Mouse (Mus musculus): ENCODE results near the gene Psrc1.

Gene Psrc1

GRCm38 (mm10) chr3:108423844-108424801, 40.5 kb downstream of the Psrc1 start:
- no peak for DNase-seq (ENCODE audit: low spot score in 2 of 2)

DNA sequence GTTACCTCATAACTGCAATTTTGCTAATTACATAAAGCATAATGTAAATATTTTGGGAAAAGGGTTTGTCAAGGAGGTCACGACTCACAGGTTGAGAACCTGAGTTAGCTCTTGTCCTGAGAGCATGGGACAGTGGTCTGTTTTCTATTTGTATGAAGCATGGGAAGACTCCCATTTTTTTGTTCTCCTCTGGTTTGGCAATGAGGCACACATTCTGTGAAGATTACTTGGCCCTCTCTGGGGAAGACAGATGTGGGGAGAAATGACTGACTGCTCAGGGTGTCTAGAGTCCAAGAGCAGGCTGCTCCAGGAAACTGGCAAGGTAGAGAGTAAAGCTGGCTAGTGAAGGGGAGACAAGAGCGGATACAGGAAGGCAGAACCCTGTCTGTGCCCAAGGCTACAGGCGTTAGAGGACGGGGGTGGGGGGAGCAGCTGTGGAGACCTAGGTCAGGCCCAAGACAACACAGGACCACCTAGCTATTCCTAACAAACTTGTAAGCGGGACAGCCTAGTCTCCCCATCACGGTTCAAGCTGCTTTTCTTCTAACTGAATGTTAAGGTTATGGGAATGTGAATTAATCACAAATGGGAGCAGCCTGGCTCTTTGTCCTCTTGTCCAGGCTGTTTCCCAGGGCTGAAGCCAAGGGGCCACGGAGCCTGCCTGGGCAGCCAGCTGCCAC, 41.4 kb downstream of the Psrc1 start:
- DNase-seq (ENCODE audit: low spot score in 2 of 2), result no peak

- DNase-seq (ENCODE audit: low spot score in 2 of 2), result no peak
These were observed 42.0 kb downstream of the Psrc1 start for GRCm38 (mm10) chr3:108425624-108426018.

GRCm38 (mm10) chr3:108432542-108433187, 49.0 kb downstream of the Psrc1 start:
- no peak for DNase-seq (ENCODE audit: low spot score in 2 of 2)

GRCm38 (mm10) chr3:108433188-108433880, 49.7 kb downstream of the Psrc1 start:
- DNase-seq (ENCODE audit: low spot score in 2 of 2), result no peak

DNA sequence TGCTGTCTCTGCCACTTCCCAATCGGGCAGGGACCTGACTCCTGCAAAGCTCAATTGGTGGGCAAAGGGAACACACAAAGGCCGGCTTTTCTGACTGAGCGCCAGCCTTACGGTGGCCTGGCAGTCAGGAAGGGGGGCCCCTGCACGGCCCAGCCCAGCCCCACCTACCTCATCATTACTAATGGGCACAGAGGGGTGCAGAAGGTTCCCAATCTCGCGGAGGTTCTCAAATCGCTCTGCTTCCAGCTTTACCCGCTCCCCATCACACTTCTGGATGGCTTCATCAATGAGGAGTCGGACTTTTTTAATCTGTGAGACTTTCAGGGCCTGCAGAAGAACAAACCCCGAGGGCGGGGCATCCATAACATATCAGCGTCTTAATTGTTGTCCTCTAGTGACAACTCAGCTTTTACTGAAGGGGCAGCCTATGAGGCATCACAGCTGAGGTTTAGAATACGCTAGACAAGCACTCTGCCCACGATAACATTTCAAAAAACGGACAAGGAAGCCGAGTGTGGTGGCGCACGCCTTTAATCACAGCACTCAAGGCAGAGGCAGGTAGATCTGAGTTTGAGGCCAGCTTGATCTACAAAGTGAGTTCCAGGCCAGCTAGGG, 50.3 kb downstream of the Psrc1 start:
- DNase-seq (ENCODE audit: low spot score in 2 of 2), result no peak

- DNase-seq (ENCODE audit: low spot score in 2 of 2), result no peak
These were observed 52.2 kb downstream of the Psrc1 start for GRCm38 (mm10) chr3:108435701-108436379.

DNA sequence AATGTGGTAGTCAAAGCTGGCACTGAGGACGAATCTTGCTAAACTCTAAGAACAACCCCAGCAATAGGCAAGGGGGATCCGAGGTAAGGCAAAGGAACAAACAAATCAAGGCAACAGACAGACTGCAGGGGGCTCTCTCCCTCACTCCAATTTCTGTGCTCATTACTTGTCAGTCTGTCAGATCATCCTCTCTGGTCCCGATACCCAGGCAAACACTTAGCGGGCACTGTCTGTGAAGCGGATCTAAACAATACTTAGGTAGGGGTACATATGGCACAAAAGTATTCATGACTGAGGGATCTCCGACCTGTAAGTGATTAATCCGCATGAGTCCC, 52.7 kb downstream of the Psrc1 start:
- DNase-seq (ENCODE audit: low spot score in 2 of 2), result no peak

Data from natural killer cell, adult 2 months (primary cell).